Mouse (Mus musculus): ENCODE results near the gene Ltbp4. TPM values are rescaled to one million over a fixed set of nuclear protein-coding genes. Genes with fewer than 3 reads are reported as not detected.

The Ltbp4 gene
- polyA plus RNA-seq, 1 experiment from 2014 or later = 75.9 TPM

- Histone ChIP-seq H3K9me3 (no peaks in the 10 kb centered on the region), H3K27ac (no peak overlapping the region)
Observed at GRCm38 (mm10) chr7:27306161-27307160, 31.0 kb downstream of the Ltbp4 start.

GRCm38 (mm10) chr7:27305091-27305730, 32.3 kb downstream of the Ltbp4 start:
- WGBS = 83% methylated on average over 17 of the region's 17 CpGs
- H3K4me1 ChIP-seq (replicated peaks) = peaks cover 7% of the 10 kb centered on the region; the same call in 1 of the 2 replicates

More at GRCm38 (mm10) chr7:27306161-27307160, 31.0 kb downstream of the Ltbp4 start:
- Histone ChIP-seq H3K4me3 (replicated peaks) (no peak overlapping the region), H3K4me1 (replicated peaks) (peaks cover 11% of the 10 kb centered on the region; the same call in 1 of the 2 replicates), H3K4me2 (replicated peaks) (no peak overlapping the region), H3K27me3 (replicated peaks) (no peaks in the 10 kb centered on the region), H3K9ac (no peak overlapping the region), H3K36me3 (peaks cover 3% of the 10 kb centered on the region; the same call in 1 of the 2 replicates)
- 75% methylated on average over 24 of the region's 24 CpGs for WGBS
- ATAC-seq = no peak

GRCm38 (mm10) chr7:27302172-27302571, 35.3 kb downstream of the Ltbp4 start:
- Histone ChIP-seq H3K27ac (no peak overlapping the region), H3K4me3 (replicated peaks) (no peak overlapping the region), H3K4me1 (replicated peaks) (0 out of 2 replicates have a peak, but pooled peaks cover 10% of the 10 kb centered on the region), H3K36me3 (0 out of 2 replicates have a peak, but pooled peaks cover 3% of the 10 kb centered on the region), H3K4me2 (replicated peaks) (no peak overlapping the region), H3K9me3 (no peaks in the 10 kb centered on the region), H3K27me3 (replicated peaks) (no peaks in the 10 kb centered on the region), H3K9ac (no peak overlapping the region)
- 12% methylated on average over 11 of the region's 11 CpGs for WGBS
- ATAC-seq = peak; percentile 34

More at GRCm38 (mm10) chr7:27305091-27305730, 32.3 kb downstream of the Ltbp4 start:
- Histone ChIP-seq H3K27ac (no peak overlapping the region), H3K36me3 (0 out of 2 replicates have a peak, but pooled peaks cover 3% of the 10 kb centered on the region), H3K27me3 (replicated peaks) (no peaks in the 10 kb centered on the region), H3K9ac (no peak overlapping the region), H3K4me2 (replicated peaks) (no peak overlapping the region), H3K9me3 (no peaks in the 10 kb centered on the region), H3K4me3 (replicated peaks) (no peak overlapping the region)
- ATAC-seq = no peak

GRCm38 (mm10) chr7:27300801-27301200, 36.7 kb downstream of the Ltbp4 start:
- Histone ChIP-seq H3K9me3 (no peaks in the 10 kb centered on the region), H3K27me3 (replicated peaks) (no peaks in the 10 kb centered on the region), H3K4me3 (replicated peaks) (no peak overlapping the region), H3K36me3 (0 out of 2 replicates have a peak, but pooled peaks cover 3% of the 10 kb centered on the region), H3K9ac (no peak overlapping the region), H3K4me2 (replicated peaks) (no peak overlapping the region), H3K27ac (peak overlapping the region; percentile 32; the same call in 1 of the 2 replicates), H3K4me1 (replicated peaks) (0 out of 2 replicates have a peak, but pooled peaks cover 10% of the 10 kb centered on the region)
- ATAC-seq = no peak
- 48% methylated on average over 5 of the region's 5 CpGs for WGBS

- no peaks in the 10 kb centered on the region for H3K27me3 ChIP-seq (replicated peaks)
- H3K4me2 ChIP-seq (replicated peaks) = no peak overlapping the region
- no peak overlapping the region; the same call in none of the 2 replicates for H3K27ac ChIP-seq
- no peak overlapping the region for H3K9ac ChIP-seq
- H3K36me3 ChIP-seq = 0 out of 2 replicates have a peak, but pooled peaks cover 3% of the 10 kb centered on the region
- no peaks in the 10 kb centered on the region for H3K9me3 ChIP-seq
- 85% methylated on average over 4 of the region's 4 CpGs for WGBS
- no peak overlapping the region for H3K4me3 ChIP-seq (replicated peaks)
- 0 out of 2 replicates have a peak, but pooled peaks cover 10% of the 10 kb centered on the region for H3K4me1 ChIP-seq (replicated peaks)
- no peak for ATAC-seq
Observed at GRCm38 (mm10) chr7:27300351-27300750, 37.1 kb downstream of the Ltbp4 start.

- 82% methylated on average over 6 of the region's 6 CpGs for WGBS
- Histone ChIP-seq H3K36me3 (no peaks in the 10 kb centered on the region), H3K27ac (no peak overlapping the region), H3K9ac (no peak overlapping the region), H3K4me3 (replicated peaks) (no peak overlapping the region), H3K27me3 (replicated peaks) (no peaks in the 10 kb centered on the region), H3K4me2 (replicated peaks) (no peak overlapping the region), H3K9me3 (no peaks in the 10 kb centered on the region), H3K4me1 (replicated peaks) (0 out of 2 replicates have a peak, but pooled peaks cover 10% of the 10 kb centered on the region)
- ATAC-seq = no peak
Observed at GRCm38 (mm10) chr7:27298816-27299215, 38.7 kb downstream of the Ltbp4 start.

- no peak overlapping the region for H3K9ac ChIP-seq
- H3K36me3 ChIP-seq = no peaks in the 10 kb centered on the region
- H3K27ac ChIP-seq = 0 out of 2 replicates have a peak overlapping the region, but pooled peaks have one; percentile 10
- no peak overlapping the region for H3K4me2 ChIP-seq (replicated peaks)
- 0 out of 2 replicates have a peak, but pooled peaks cover 10% of the 10 kb centered on the region for H3K4me1 ChIP-seq (replicated peaks)
- WGBS = 68% methylated on average over 16 of the region's 16 CpGs
- peak; percentile 18; the same call in 1 of the 2 replicates for ATAC-seq
- H3K9me3 ChIP-seq = no peaks in the 10 kb centered on the region
- no peak overlapping the region for H3K4me3 ChIP-seq (replicated peaks)
- H3K27me3 ChIP-seq (replicated peaks) = no peaks in the 10 kb centered on the region
Observed at GRCm38 (mm10) chr7:27298033-27298610, 39.4 kb downstream of the Ltbp4 start.

GRCm38 (mm10) chr7:27296518-27296917, 41.0 kb downstream of the Ltbp4 start:
- no peak for ATAC-seq
- Histone ChIP-seq H3K4me1 (replicated peaks) (0 out of 2 replicates have a peak, but pooled peaks cover 7% of the 10 kb centered on the region), H3K9me3 (no peaks in the 10 kb centered on the region), H3K9ac (no peak overlapping the region), H3K4me3 (replicated peaks) (no peak overlapping the region), H3K4me2 (replicated peaks) (no peak overlapping the region), H3K27ac (no peak overlapping the region), H3K36me3 (no peaks in the 10 kb centered on the region), H3K27me3 (replicated peaks) (no peaks in the 10 kb centered on the region)
- WGBS = 92% methylated on average over 4 of the region's 4 CpGs

- H3K4me3 ChIP-seq (replicated peaks) = no peak overlapping the region
- WGBS = 69% methylated on average over 4 of the region's 4 CpGs
- no peak overlapping the region for H3K27ac ChIP-seq
- H3K27me3 ChIP-seq (replicated peaks) = no peaks in the 10 kb centered on the region
- H3K9ac ChIP-seq = no peak overlapping the region
- H3K4me2 ChIP-seq (replicated peaks) = no peak overlapping the region
- no peak for ATAC-seq
- H3K36me3 ChIP-seq = no peaks in the 10 kb centered on the region
- 0 out of 2 replicates have a peak, but pooled peaks cover 10% of the 10 kb centered on the region for H3K4me1 ChIP-seq (replicated peaks)
- H3K9me3 ChIP-seq = no peaks in the 10 kb centered on the region
Observed at GRCm38 (mm10) chr7:27295956-27296355, 41.5 kb downstream of the Ltbp4 start.

- no peaks in the 10 kb centered on the region for H3K36me3 ChIP-seq
- H3K27ac ChIP-seq = peak overlapping the region; percentile 91
- ATAC-seq = peak; percentile 75
- H3K9ac ChIP-seq = no peak overlapping the region
- H3K9me3 ChIP-seq = no peaks in the 10 kb centered on the region
- 17% methylated on average over 12 of the region's 12 CpGs for WGBS
- peak overlapping the region; percentile 29 for H3K4me2 ChIP-seq (replicated peaks)
- no peaks in the 10 kb centered on the region for H3K27me3 ChIP-seq (replicated peaks)
- 0 out of 2 replicates have a peak, but pooled peaks cover 4% of the 10 kb centered on the region for H3K4me1 ChIP-seq (replicated peaks)
- H3K4me3 ChIP-seq (replicated peaks) = no peak overlapping the region; the same call in 1 of the 2 replicates
Observed at GRCm38 (mm10) chr7:27291795-27292466, 45.6 kb downstream of the Ltbp4 start.

GRCm38 (mm10) chr7:27290555-27290954, 46.9 kb downstream of the Ltbp4 start:
- H3K27ac ChIP-seq = no peak overlapping the region
- ATAC-seq = no peak

More at GRCm38 (mm10) chr7:27290555-27290954, 46.9 kb downstream of the Ltbp4 start:
- Histone ChIP-seq H3K9me3 (no peaks in the 10 kb centered on the region), H3K9ac (no peak overlapping the region), H3K4me2 (replicated peaks) (no peak overlapping the region), H3K36me3 (no peaks in the 10 kb centered on the region), H3K27me3 (replicated peaks) (no peaks in the 10 kb centered on the region), H3K4me1 (replicated peaks) (0 out of 2 replicates have a peak, but pooled peaks cover 4% of the 10 kb centered on the region), H3K4me3 (replicated peaks) (no peak overlapping the region)
- 65% methylated on average over 2 of the region's 2 CpGs for WGBS
